Mouse (Mus musculus) lung, postnatal 0 days (tissue): ENCODE measurements at regions not wholly inside any gene's neighbourhood (a gene's known extent, or its start where the extent isn't known, plus 50 kb on each side); places are given as distances from the start of the nearest gene placed in this dataset.

ENCODE experiments used
- CTCF ChIP-seq: IDR thresholded peaks from 2 replicates; pipeline ENCODE4 v1.5.1; 2016; ENCODE audit warnings: antibody characterized with exemption, mild to moderate bottlenecking
- EP300 ChIP-seq: IDR thresholded peaks from 2 replicates; pipeline ENCODE4 v1.6.1; 2016; ENCODE audit warnings: antibody characterized with exemption, mild to moderate bottlenecking, control low read depth

GRCm38 (mm10) chr15:94107186-94107716 lies 358.0 kb downstream of the Adamts20 start:
- TF ChIP-seq CTCF (no peak), EP300 (no peak)
